Mouse (Mus musculus): ENCODE data around the gene Hist1h4j.
"Not testable (repeated sequence)": the region's sequence is repeated elsewhere in the genome, so short reads cannot be mapped to it uniquely, and the experiment has no call there.

GRCm38 (mm10) chr13:21717397-21718357, 17.2 kb upstream of the Hist1h4j start, which contains the start of gene Hist1h3h:
- 0 out of 2 replicates have a peak, but pooled peaks have one; percentile 10 for TF ChIP-seq EP300 (IDR thresholded peaks at IDR 0.05; ENCODE audit: insufficient read depth, low read depth, low read length)
- not testable (repeated sequence) for TF ChIP-seq CTCF (IDR thresholded peaks at IDR 0.05; ENCODE audit: low read depth, low read length)
- TF ChIP-seq POLR2A (IDR thresholded peaks at IDR 0.05; ENCODE audit: insufficient read depth, low read length) = peak; percentile 89
